Mouse (Mus musculus): ENCODE results near the gene Slc7a7.

Slc7a7 gene

GRCm38 (mm10) chr14:54417623-54418081, at the start of gene Slc7a7:
TSS of gene Slc7a7 (minus strand) at chr14:54417780.
- DNase-seq (ENCODE audit: low spot score), result no peak

GRCm38 (mm10) chr14:54464293-54465005, 46.9 kb upstream of the Slc7a7 start:
- DNase-seq (ENCODE audit: low spot score), result no peak

- DNase-seq (ENCODE audit: low spot score), result peak; percentile 72
These were observed 46.3 kb upstream of the Slc7a7 start, which contains the start of gene Lrp10 for GRCm38 (mm10) chr14:54463959-54464292. TSS of gene Lrp10 (plus strand) at chr14:54464137.

GRCm38 (mm10) chr14:54463108-54463958, 45.8 kb upstream of the Slc7a7 start:
- DNase-seq (ENCODE audit: low spot score), result no peak

GRCm38 (mm10) chr14:54462146-54462545, 44.6 kb upstream of the Slc7a7 start:
- no peak for DNase-seq (ENCODE audit: low spot score)

GRCm38 (mm10) chr14:54457907-54458569, 40.5 kb upstream of the Slc7a7 start:
- DNase-seq (ENCODE audit: low spot score), result no peak

- no peak for DNase-seq (ENCODE audit: low spot score)
These were observed 37.3 kb upstream of the Slc7a7 start for GRCm38 (mm10) chr14:54454669-54455528.

- no peak for DNase-seq (ENCODE audit: low spot score)
These were observed 36.0 kb upstream of the Slc7a7 start for GRCm38 (mm10) chr14:54453566-54453965.

- no peak for DNase-seq (ENCODE audit: low spot score)
These were observed 27.9 kb upstream of the Slc7a7 start for GRCm38 (mm10) chr14:54445476-54445875.

GRCm38 (mm10) chr14:54443712-54444618, 26.4 kb upstream of the Slc7a7 start:
- DNase-seq (ENCODE audit: low spot score), result no peak

- DNase-seq (ENCODE audit: low spot score), result no peak
These were observed 25.6 kb upstream of the Slc7a7 start for GRCm38 (mm10) chr14:54443196-54443595.

GRCm38 (mm10) chr14:54442548-54442947, 25.0 kb upstream of the Slc7a7 start:
- DNase-seq (ENCODE audit: low spot score), result no peak

GRCm38 (mm10) chr14:54441365-54441764, 23.8 kb upstream of the Slc7a7 start:
- no peak for DNase-seq (ENCODE audit: low spot score)

GRCm38 (mm10) chr14:54440538-54440937, 23.0 kb upstream of the Slc7a7 start:
- DNase-seq (ENCODE audit: low spot score), result no peak

GRCm38 (mm10) chr14:54439610-54440009, 22.0 kb upstream of the Slc7a7 start:
- no peak for DNase-seq (ENCODE audit: low spot score)

- DNase-seq (ENCODE audit: low spot score), result no peak
These were observed 21.6 kb upstream of the Slc7a7 start for GRCm38 (mm10) chr14:54439155-54439554.

- DNase-seq (ENCODE audit: low spot score), result no peak
These were observed 17.8 kb upstream of the Slc7a7 start for GRCm38 (mm10) chr14:54435194-54435918.

GRCm38 (mm10) chr14:54433941-54434531, 16.5 kb upstream of the Slc7a7 start:
- no peak for DNase-seq (ENCODE audit: low spot score)

All from urinary bladder, postnatal 10 days (tissue).